Comparison of ENCODE assay signal across 8 mouse cellular contexts in the genomic region with DNA sequence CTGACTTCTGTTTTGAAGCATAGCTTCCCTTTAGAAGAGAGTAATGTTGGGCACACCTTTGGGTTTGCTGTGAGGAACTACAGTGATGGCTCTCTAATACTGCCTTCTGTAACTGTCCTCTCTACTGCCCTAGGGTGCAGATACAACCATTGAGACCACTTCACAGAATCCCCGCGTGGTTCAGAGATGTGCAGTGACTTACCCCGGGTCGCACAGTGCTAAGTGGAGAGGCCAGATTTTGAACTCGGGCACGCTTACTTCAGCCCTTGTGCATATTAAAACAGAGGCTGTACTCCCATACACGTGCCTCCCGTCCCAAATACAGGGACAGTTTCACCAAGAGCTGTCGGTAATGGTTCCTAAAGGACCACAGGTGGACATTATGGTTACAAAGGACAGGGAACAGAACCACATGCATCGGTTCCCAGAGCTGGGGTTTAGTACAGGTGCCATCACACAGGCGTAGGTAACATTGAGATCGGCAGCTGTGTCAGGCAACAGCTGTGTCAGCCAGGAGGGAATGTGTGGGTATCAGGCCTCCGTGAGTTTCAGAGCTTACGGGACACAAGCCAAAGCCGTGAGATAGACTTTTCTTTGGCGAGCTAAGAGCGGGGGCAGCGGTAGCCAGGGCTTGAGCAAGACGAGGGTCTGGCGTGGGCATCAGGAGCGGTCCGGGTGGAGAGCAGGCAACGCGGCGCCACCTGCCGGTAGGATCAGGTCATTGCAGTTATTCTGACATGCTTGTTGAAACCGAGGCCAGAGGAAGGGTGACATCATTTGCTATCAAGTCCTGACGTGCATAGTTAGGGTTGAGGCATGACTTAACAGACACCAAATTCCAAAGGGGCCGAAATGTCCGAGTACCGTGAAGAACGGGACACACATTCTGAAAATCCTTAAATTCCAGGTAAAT.
DNase-seq lines count a peak whose midpoint lies in the region; ATAC-seq and TF ChIP-seq lines count a peak whose summit lies in the region.

No protein-coding gene starts in this region.

- no peak overlapping the region for H3K9ac ChIP-seq in limb, embryonic 13.5 days
- H3K9ac ChIP-seq in midbrain, embryonic 16.5 days (ENCODE audit: low read depth, low read length) = peak overlapping the region; percentile 55; the same call in 1 of the 2 replicates

- no peak overlapping the region for H3K27ac ChIP-seq in bone marrow macrophage, adult 2 months (ENCODE audit: insufficient read depth, low read depth, low read length)
- no peak overlapping the region for H3K27ac ChIP-seq in limb, embryonic 13.5 days
- H3K27ac ChIP-seq in midbrain, embryonic 16.5 days (ENCODE audit: low read length) = no peak overlapping the region

- 6% methylated on average over 32 of the region's 32 CpGs for WGBS in limb, embryonic 13.5 days
- 5% methylated on average over 32 of the region's 32 CpGs for WGBS in midbrain, embryonic 16.5 days

- TF ChIP-seq CTCF in bone marrow macrophage, adult 2 months (IDR thresholded peaks at IDR 0.05; ENCODE audit: low read depth, low read length) = peak; percentile 85

- peak; percentile 90 to 92 for DNase-seq in B cell, adult 2 months
- DNase-seq in heart, adult 9 months (ENCODE audit: low spot score in 2 of 2) = peak; percentile 57 to 80
- peak; percentile 80 for DNase-seq in kidney, adult 9 months
- DNase-seq in spleen, postnatal 10 days (ENCODE audit: low spot score in 2 of 2) = peak; percentile 77 to 90

- H3K4me3 ChIP-seq in bone marrow macrophage, adult 2 months (ENCODE audit: insufficient read depth, low read length) = peak overlapping the region; percentile 12; the same call in 1 of the 2 replicates
- H3K4me3 ChIP-seq in limb, embryonic 13.5 days = peak overlapping the region; percentile 33
- peak overlapping the region; percentile 35 for H3K4me3 ChIP-seq in midbrain, embryonic 16.5 days (ENCODE audit: low read depth, low read length)

- H3K4me2 ChIP-seq in limb, embryonic 13.5 days (replicated peaks) = peak overlapping the region; percentile 65
- peak overlapping the region; percentile 74 for H3K4me2 ChIP-seq in midbrain, embryonic 16.5 days (ENCODE audit: low read length)

- TF ChIP-seq POLR2A in bone marrow macrophage, adult 2 months (IDR thresholded peaks at IDR 0.05; ENCODE audit: borderline replicate concordance, low read depth, low read length) = no peak

- no peaks in the 10 kb centered on the region for H3K36me3 ChIP-seq in limb, embryonic 13.5 days
- no peaks in the 10 kb centered on the region for H3K36me3 ChIP-seq in midbrain, embryonic 16.5 days (ENCODE audit: control insufficient read depth, insufficient read depth, low read length)

- no peaks in the 10 kb centered on the region for H3K9me3 ChIP-seq in limb, embryonic 13.5 days
- no peaks in the 10 kb centered on the region for H3K9me3 ChIP-seq in midbrain, embryonic 16.5 days (replicated peaks; ENCODE audit: control insufficient read depth, low read length, poor library complexity, severe bottlenecking)

- peak; percentile 91 for ATAC-seq in erythroblast, adult 5-6 weeks (replicated peaks; ENCODE audit: low FRiP score, poor library complexity, severe bottlenecking)
- peak; percentile 60 for ATAC-seq in limb, embryonic 13.5 days (ENCODE audit: low FRiP score, low read depth)
- peak; percentile 77 for ATAC-seq in midbrain, embryonic 16.5 days

- peaks cover 7% of the 10 kb centered on the region for H3K27me3 ChIP-seq in limb, embryonic 13.5 days
- no peaks in the 10 kb centered on the region for H3K27me3 ChIP-seq in midbrain, embryonic 16.5 days (ENCODE audit: control insufficient read depth, insufficient read depth, low read depth, low read length)

- H3K4me1 ChIP-seq in bone marrow macrophage, adult 2 months (ENCODE audit: control insufficient read depth, insufficient read depth, low read length) = no peaks in the 10 kb centered on the region; the same call in 1 of the 2 replicates
- H3K4me1 ChIP-seq in limb, embryonic 13.5 days = peaks cover 8% of the 10 kb centered on the region; the same call in 1 of the 2 replicates
- H3K4me1 ChIP-seq in midbrain, embryonic 16.5 days (ENCODE audit: control insufficient read depth, insufficient read depth, low read length) = no peaks in the 10 kb centered on the region; the same call in 1 of the 2 replicates
